Mouse (Mus musculus): ENCODE measurements around the gene Crabp2.
"Not testable (repeated sequence)": the region's sequence is repeated elsewhere in the genome, so short reads cannot be mapped to it uniquely, and the experiment has no call there.

The Crabp2 gene

DNA sequence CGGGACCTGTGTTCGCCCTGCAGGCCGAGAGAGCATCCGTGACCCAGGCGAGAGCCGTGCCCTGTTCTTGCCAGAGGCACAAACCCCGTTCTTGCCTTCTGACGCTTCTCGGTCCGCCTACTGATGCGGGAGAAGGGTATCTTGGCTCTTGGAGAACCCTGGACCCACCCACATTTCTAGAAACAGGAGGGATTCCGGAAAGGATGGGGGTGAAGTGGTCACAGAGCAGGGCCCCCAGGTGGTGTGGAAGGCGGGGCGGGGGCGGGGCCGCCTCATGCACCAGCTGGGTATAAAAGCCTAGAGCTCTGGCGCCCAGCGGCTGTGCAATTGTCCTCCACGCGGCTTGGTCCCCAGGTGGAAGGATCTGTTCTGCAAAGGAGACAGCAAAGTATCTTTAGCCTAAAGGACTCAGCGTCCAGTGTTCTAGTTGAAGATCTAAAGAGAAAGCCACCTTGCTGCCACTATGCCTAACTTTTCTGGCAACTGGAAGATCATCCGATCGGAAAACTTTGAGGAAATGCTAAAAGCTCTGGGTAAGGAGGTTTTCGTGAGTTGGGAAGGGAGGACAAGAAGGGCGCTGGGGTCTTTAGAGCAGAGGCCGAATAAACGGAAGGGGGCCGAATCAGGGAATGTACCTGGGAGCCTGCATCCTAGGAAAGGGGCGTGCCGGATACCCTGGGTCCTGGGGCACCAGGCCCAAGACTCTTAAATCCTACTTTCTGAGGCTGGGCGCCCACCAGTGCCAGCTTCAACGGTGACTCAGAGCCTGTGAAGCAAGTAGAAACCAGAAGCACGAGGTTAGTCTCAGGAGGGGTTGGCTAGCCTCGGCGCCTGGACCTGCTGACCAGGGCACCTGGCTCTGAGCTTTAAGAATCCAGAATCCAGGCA lies at the start of gene Crabp2:
Gene Crabp2, plus strand, starts transcription at position 289 of the 888 bp plus-strand sequence.
- no peak for DNase-seq (ENCODE audit: low spot score)

- DNase-seq (ENCODE audit: low spot score): no peak
Measured at GRCm38 (mm10) chr3:87899266-87899665, 49.2 kb upstream of the Crabp2 start.

- DNase-seq (ENCODE audit: low spot score): no peak
Measured at GRCm38 (mm10) chr3:87899776-87900175, 48.7 kb upstream of the Crabp2 start.

DNA sequence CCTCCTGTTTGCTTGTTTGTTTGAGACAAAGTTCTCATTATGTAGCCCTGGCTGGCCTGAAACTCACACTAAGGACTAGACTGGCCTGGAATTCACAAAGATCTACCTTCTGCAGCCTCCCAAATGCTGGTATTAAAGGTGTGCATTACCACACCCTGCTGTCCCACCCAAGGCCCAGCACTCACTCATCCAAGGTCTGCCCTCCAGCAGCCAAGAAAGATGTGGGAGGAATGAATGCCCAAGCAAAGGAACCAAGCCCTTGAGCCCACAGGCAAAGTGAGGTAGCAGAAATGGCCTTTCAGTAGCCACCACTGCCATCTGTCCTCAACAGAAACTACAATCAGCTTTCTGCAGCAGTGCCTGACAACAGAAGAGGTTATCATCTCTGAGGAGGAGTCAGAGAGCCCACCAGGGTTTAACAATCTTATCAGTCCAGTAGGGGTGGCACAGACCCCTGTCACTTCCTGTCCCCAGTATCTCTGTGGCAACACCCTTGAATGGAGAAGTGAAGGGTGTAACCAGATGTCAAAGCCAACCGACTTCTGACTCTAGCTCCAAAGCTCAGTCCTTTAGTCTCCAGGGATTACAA lies 47.3 kb upstream of the Crabp2 start:
- no peak for DNase-seq (ENCODE audit: low spot score)

DNA sequence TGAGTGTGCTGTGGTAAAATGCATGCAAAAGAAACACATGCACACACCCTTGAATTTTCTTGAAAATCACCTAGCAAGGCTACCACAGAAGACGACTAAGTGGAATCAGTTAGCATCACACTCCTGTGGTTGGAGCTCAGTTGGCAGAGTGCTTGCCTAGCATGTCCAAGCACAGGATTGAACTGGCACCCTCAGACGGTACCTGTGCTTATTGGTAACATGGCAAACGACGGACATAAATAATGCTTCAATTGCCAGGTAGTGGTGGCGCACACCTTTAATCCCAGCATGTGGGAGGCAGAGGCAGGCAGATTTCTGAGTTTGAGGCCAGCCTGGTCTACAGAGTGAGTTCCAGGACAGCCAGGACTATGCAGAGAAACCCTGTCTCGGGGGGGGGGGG lies 46.5 kb upstream of the Crabp2 start:
- not testable (repeated sequence) for DNase-seq (ENCODE audit: low spot score)

DNA sequence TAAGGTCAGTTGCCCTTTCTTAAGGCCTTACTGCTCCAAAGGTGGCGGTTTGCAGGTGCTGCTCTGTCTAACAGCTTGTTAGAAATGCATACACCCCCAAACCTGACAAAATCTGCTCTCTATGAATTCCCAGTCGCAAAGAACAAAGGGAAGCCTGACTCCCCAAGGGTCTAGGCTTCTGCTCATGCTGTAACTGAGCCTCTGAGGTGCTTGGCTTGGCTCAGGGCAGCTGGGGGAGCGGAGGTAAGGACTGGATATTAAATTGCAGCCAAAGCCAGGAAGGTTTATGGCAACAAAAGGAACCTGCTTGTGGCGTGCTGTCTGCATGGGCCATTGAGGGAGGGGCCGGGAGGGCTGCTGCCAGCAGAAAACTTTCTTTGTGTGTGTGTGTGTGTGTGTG lies 44.6 kb upstream of the Crabp2 start:
- DNase-seq (ENCODE audit: low spot score): no peak

DNA sequence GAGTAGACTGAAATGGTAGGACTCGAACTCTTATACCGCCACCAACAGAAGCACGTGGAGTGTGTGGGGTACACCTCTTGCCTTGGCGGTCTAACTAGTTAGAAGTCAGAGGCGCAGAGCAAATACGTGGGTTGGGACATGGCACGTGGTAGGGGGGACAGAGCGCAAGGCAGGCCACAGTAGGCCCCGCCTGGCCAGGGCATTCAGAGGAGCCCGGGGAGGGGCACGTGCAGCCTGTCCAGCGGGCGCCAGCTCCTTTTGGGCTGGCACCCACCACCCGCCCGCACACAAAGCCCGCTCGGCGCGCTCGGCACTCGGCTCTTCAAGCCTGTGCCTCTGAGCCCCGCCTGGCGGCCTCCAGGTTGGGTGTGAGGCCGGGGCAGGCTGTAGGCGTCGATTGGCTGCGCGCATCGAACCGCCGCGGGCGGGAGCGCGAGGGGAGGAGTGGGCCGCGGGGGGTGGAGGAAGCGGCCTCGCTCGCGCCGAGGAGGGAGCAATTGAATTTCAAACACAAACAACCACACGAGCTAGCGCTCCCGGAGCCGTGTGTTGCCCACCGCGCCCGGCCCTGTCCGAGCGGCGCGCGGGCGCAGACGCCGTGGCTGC lies 42.5 kb upstream of the Crabp2 start, which contains the start of gene Hdgf:
Gene Hdgf, plus strand, starts transcription at position 442 of the 606 bp plus-strand sequence.
- DNase-seq (ENCODE audit: low spot score): peak; percentile 94

- peak; percentile 39 for DNase-seq (ENCODE audit: low spot score)
Measured at GRCm38 (mm10) chr3:87906601-87906980, 41.9 kb upstream of the Crabp2 start.

- DNase-seq (ENCODE audit: low spot score): peak; percentile 70
Measured at GRCm38 (mm10) chr3:87906981-87907857, 41.2 kb upstream of the Crabp2 start.

- DNase-seq (ENCODE audit: low spot score): no peak
Measured at GRCm38 (mm10) chr3:87907906-87908305, 40.6 kb upstream of the Crabp2 start.

- DNase-seq (ENCODE audit: low spot score): no peak
Measured at GRCm38 (mm10) chr3:87909381-87909780, 39.1 kb upstream of the Crabp2 start.

GRCm38 (mm10) chr3:87909874-87910273 lies 38.6 kb upstream of the Crabp2 start:
- DNase-seq (ENCODE audit: low spot score): no peak

DNA sequence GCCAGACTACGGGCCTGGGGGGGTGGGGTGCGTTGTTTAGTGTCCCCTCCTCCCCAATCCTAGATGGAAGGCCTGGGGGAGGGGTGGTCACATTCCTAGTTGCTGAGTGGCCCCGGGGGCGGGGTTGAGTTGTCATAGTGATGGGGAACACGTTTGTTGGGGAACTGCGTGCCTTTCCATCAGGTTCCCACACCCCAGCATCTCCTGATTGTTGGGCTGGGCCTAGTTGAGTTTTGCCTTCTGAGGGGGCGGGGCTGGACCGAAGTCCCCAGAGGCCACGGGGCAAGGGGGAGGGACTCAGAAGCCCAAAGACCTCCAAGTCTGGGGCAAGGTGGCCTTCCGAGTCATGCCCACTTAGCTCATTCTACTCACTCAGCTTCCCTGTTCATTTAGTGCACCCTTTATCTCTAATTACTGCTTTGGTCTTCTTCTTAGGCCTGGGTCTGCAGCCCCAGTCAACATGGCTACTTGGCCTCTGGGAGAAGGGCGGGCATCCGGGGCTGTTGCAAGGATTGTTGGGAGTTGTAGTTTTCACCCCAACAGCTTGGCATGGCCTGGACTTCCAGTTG lies 37.8 kb upstream of the Crabp2 start:
- DNase-seq (ENCODE audit: low spot score): peak; percentile 94

GRCm38 (mm10) chr3:87913491-87913890 lies 35.0 kb upstream of the Crabp2 start:
- DNase-seq (ENCODE audit: low spot score): no peak

DNA sequence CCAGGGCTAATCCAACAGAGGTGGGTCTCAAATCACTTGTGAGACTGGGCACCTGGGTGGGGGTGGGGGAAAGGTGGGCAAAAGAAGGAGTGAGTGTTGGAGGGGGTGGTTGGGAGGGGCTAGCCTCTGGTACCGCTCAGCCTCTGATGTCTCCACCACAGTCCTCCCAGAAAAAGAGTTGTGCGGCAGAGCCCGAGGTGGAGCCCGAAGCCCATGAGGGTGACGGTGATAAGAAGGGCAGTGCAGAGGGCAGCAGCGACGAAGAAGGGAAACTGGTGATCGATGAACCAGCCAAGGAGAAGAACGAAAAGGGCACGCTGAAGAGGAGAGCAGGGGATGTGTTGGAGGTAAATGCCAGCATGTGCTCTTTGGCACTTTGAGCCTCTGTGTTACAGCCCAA lies 34.6 kb upstream of the Crabp2 start:
- no peak for DNase-seq (ENCODE audit: low spot score)

DNA sequence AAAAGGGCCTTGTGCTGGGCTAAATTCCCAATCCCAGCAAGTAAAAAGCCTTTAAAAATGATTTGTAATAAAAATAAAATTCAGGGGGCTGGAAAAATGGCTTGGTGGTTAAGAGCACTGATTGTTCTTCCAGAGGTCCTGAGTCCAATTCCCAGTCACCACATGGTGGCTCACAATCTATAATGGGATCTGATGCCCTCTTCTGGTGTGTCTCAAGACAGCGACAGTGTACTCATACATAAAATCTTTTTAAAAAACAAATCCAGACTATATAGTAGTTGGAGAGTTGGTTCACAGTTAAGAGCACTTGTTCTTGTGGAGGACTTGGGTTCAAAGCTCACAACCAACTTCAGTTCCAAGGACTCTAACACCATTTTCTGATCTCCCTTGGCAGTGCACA lies 31.5 kb upstream of the Crabp2 start:
- no peak for DNase-seq (ENCODE audit: low spot score)

GRCm38 (mm10) chr3:87918551-87918950 lies 29.9 kb upstream of the Crabp2 start:
- DNase-seq (ENCODE audit: low spot score): no peak

DNA sequence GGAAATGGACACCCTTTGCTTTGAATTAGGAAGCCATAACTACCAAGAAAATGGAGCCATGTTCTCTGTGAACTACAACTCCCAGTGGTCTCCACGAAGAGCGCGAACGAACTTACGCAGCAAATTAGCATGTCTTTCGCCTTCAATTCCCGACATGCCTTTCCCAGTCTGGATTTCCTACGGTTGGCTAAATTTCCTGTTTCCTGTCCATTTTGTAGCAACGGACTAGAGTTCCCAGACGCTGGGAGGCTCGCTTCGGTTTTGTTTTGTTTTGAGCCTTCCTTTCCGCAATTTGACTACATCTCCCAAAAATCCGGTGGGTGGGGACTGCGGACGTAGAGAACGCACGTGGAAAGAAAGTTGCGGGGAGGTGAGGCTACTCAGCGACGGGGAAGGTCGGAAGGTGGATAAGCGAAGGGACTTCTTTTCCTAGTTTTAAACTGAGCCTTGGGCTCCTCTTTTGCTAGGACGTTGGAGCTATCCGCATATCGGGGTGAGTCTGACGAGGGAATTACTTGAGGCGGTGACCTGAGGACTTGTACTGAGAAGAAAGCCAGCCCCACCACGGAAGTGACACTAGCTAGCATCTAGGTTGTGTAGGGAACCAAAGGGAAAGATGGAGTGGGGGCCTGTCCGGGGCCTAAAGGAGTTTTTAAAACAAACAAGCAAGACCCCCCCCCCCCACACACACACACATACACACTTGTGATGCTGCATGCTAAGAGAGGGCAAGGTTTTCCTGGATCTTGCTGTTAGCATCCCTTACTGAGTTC lies 28.9 kb upstream of the Crabp2 start, which contains the start of gene Mrpl24:
Gene Mrpl24, plus strand, starts transcription at position 171 of the 773 bp plus-strand sequence.
- peak; percentile 77 for DNase-seq (ENCODE audit: low spot score)

GRCm38 (mm10) chr3:87920270-87920943 lies 28.1 kb upstream of the Crabp2 start:
- no peak for DNase-seq (ENCODE audit: low spot score)

DNA sequence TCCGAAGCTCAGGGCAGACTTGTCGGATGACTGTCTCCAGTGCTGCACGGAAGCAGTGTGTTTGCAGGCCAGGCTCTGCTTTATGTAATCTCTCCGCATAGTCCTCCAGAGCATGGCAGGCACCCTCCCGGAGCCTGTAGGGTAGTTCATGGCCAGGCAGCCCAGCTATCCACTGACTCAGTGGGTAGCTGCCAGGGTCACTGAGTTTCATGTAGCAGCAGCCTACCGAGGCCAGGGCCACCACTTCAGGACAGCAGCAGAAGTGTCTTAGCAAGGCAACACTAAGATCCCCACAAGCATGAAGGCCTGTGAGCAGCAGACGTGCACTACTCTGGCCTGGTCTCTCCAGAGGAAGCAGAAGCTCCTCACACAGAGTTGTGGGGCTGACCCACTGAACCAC lies 23.5 kb upstream of the Crabp2 start:
- no peak for DNase-seq (ENCODE audit: low spot score)

Measured in urinary bladder, postnatal 14 days (tissue).